Mouse (Mus musculus): ENCODE measurements at regions not wholly inside any gene's neighbourhood (a gene's known extent, or its start where the extent isn't known, plus 50 kb on each side); places are given as distances from the start of the nearest gene placed in this dataset.

- Histone ChIP-seq H3K9me3 (no peaks in the 10 kb centered on the region), H3K27me3 (ENCODE audit: insufficient read depth, poor library complexity, severe bottlenecking) (no peaks in the 10 kb centered on the region), H3K4me3 (no peak overlapping the region), H3K27ac (no peak overlapping the region), H3K36me3 (no peaks in the 10 kb centered on the region), H3K4me1 (replicated peaks) (no peaks in the 10 kb centered on the region)
- WGBS, result 86% methylated on average over 1 of the region's 1 CpGs
- DNase-seq (ENCODE audit: low spot score), result no peak
These were observed 733.0 kb downstream of the Rpia start for GRCm38 (mm10) chr6:70059028-70059427.

DNA sequence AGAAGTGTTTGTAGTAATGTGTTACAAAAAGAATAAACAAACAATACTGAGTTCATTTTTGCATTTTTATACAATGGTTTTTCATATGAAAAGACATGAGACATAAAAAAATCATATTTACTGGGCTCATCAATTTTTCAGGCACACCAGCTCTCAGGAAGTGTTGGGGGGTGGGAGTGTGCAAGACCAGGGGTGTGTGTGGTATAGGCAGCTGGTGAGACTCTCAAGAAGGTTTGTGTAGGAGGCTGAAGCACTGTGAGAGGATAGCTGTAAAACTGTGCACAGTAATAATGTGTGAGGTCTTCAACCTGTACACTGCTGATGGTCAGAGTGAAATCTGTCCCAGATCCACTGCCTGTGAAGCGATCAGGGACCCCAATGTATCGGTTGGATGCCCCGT lies 733.7 kb downstream of the Rpia start:
- H3K9me3 ChIP-seq, result no peaks in the 10 kb centered on the region
- H3K27ac ChIP-seq, result no peak overlapping the region
- 87% methylated on average over 3 of the region's 3 CpGs for WGBS
- no peaks in the 10 kb centered on the region for H3K4me1 ChIP-seq (replicated peaks)
- no peak overlapping the region for H3K4me3 ChIP-seq
- DNase-seq (ENCODE audit: low spot score), result no peak
- H3K27me3 ChIP-seq (ENCODE audit: insufficient read depth, poor library complexity, severe bottlenecking), result no peaks in the 10 kb centered on the region
- no peaks in the 10 kb centered on the region for H3K36me3 ChIP-seq

- Histone ChIP-seq H3K36me3 (no peaks in the 10 kb centered on the region), H3K4me3 (no peak overlapping the region), H3K4me1 (replicated peaks) (no peaks in the 10 kb centered on the region), H3K27me3 (ENCODE audit: insufficient read depth, poor library complexity, severe bottlenecking) (no peaks in the 10 kb centered on the region), H3K9me3 (no peaks in the 10 kb centered on the region), H3K27ac (no peak overlapping the region)
- no peak for DNase-seq (ENCODE audit: low spot score)
- WGBS, result 57% methylated on average over 2 of the region's 2 CpGs
These were observed 751.1 kb downstream of the Rpia start for GRCm38 (mm10) chr6:70040894-70041293.

- Histone ChIP-seq H3K27ac (no peak overlapping the region), H3K36me3 (no peaks in the 10 kb centered on the region), H3K9me3 (no peaks in the 10 kb centered on the region), H3K27me3 (ENCODE audit: insufficient read depth, poor library complexity, severe bottlenecking) (no peaks in the 10 kb centered on the region), H3K4me1 (replicated peaks) (no peaks in the 10 kb centered on the region), H3K4me3 (no peak overlapping the region)
- 80% methylated on average over 1 of the region's 1 CpGs for WGBS
- no peak for DNase-seq (ENCODE audit: low spot score)
These were observed 758.4 kb downstream of the Rpia start for GRCm38 (mm10) chr6:70033674-70034073.

DNA sequence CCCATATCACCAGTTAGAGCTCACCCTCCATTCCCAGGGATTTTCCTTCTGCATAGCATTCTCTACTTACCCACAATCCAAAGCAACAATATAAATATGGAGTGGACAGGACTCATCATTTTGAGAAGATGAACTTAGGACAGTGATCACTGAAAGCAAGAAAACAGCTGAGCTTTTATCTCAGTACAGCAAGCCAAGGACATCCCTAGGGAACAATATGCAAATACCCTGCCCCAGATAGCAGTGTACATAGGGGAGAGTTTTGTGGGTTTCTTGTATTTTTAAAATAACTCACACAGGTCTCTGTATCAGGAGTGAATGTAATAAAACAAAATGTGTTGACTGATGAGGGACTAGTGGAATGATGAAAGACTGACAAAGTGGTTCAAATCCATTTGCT lies 780.5 kb downstream of the Rpia start:
- no peak overlapping the region for H3K27ac ChIP-seq
- no peaks in the 10 kb centered on the region for H3K4me1 ChIP-seq (replicated peaks)
- H3K4me3 ChIP-seq, result no peak overlapping the region
- H3K27me3 ChIP-seq (ENCODE audit: insufficient read depth, poor library complexity, severe bottlenecking), result no peaks in the 10 kb centered on the region
- 0 out of 2 replicates have a peak, but pooled peaks cover 4% of the 10 kb centered on the region for H3K9me3 ChIP-seq
- DNase-seq (ENCODE audit: low spot score), result no peak
- H3K36me3 ChIP-seq, result no peaks in the 10 kb centered on the region

All from hindbrain, embryonic 10.5 days (tissue).